Mouse (Mus musculus): ENCODE data around the gene Cabp2. TPM values are rescaled to one million over a fixed set of nuclear protein-coding genes. Genes with fewer than 3 reads are reported as not detected.

The Cabp2 gene
- polyA plus RNA-seq, 1 experiment from 2014 or later = not detected

Other genes starting within 250 kb of the Cabp2 start
- gene Chka, start 229.8 kb upstream of the Cabp2 start, polyA plus RNA-seq (2015; fragmentation: Nextera tagmentation; extraction: Ambion mirVana) = 38.2 and 44.3 TPM in 2 replicates
- 57.5 and 64.3 TPM in 2 replicates for gene Tcirg1, start 174.4 kb upstream of the Cabp2 start, polyA plus RNA-seq (2015; fragmentation: Nextera tagmentation; extraction: Ambion mirVana)
- 255 and 269 TPM in 2 replicates for gene Ndufs8, start 168.8 kb upstream of the Cabp2 start, polyA plus RNA-seq (2015; fragmentation: Nextera tagmentation; extraction: Ambion mirVana)
- gene Aldh3b1, start 151.8 kb upstream of the Cabp2 start, polyA plus RNA-seq (2015; fragmentation: Nextera tagmentation; extraction: Ambion mirVana) = 4.8 and 4.9 TPM in 2 replicates
- gene Unc93b1, start 146.4 kb upstream of the Cabp2 start, polyA plus RNA-seq (2015; fragmentation: Nextera tagmentation; extraction: Ambion mirVana) = 27.7 and 30.0 TPM in 2 replicates
- 2.8 and 3.2 TPM in 2 replicates for gene Aldh3b3, start 122.9 kb upstream of the Cabp2 start, polyA plus RNA-seq (2015; fragmentation: Nextera tagmentation; extraction: Ambion mirVana)
- 22.8 and 25.3 TPM in 2 replicates for gene Aldh3b2, start 109.2 kb upstream of the Cabp2 start, polyA plus RNA-seq (2015; fragmentation: Nextera tagmentation; extraction: Ambion mirVana)
- 5.5 and 6.0 TPM in 2 replicates for gene Acy3, start 95.0 kb upstream of the Cabp2 start, polyA plus RNA-seq (2015; fragmentation: Nextera tagmentation; extraction: Ambion mirVana)
- gene Tbx10, start 88.8 kb upstream of the Cabp2 start, polyA plus RNA-seq (2015; fragmentation: Nextera tagmentation; extraction: Ambion mirVana) = not detected in 2 replicates
- 31.0 and 35.8 TPM in 2 replicates for gene Nudt8, start 81.0 kb upstream of the Cabp2 start, polyA plus RNA-seq (2015; fragmentation: Nextera tagmentation; extraction: Ambion mirVana)
- gene Gm49405, start 81.0 kb upstream of the Cabp2 start, polyA plus RNA-seq (2015; fragmentation: Nextera tagmentation; extraction: Ambion mirVana) = 3.9 and 4.7 TPM in 2 replicates
- gene Doc2g, start 78.3 kb upstream of the Cabp2 start, polyA plus RNA-seq (2015; fragmentation: Nextera tagmentation; extraction: Ambion mirVana) = 5.4 and 5.6 TPM in 2 replicates
- gene Ndufv1, start 68.8 kb upstream of the Cabp2 start, polyA plus RNA-seq (2015; fragmentation: Nextera tagmentation; extraction: Ambion mirVana) = 190 and 202 TPM in 2 replicates
- 511 and 558 TPM in 2 replicates for gene Gstp1, start 43.6 kb upstream of the Cabp2 start, polyA plus RNA-seq (2015; fragmentation: Nextera tagmentation; extraction: Ambion mirVana)
- 3.4 and 3.7 TPM in 2 replicates for gene Gstp2, start 35.6 kb upstream of the Cabp2 start, polyA plus RNA-seq (2015; fragmentation: Nextera tagmentation; extraction: Ambion mirVana)
- 0.41 and 0.77 TPM in 2 replicates for gene Gstp3, start 22.0 kb upstream of the Cabp2 start, polyA plus RNA-seq (2015; fragmentation: Nextera tagmentation; extraction: Ambion mirVana)
- 84.6 and 92.8 TPM in 2 replicates for gene Cdk2ap2, start 15.6 kb downstream of the Cabp2 start, polyA plus RNA-seq (2015; fragmentation: Nextera tagmentation; extraction: Ambion mirVana)
- gene Pitpnm1, start 18.4 kb downstream of the Cabp2 start, polyA plus RNA-seq (2015; fragmentation: Nextera tagmentation; extraction: Ambion mirVana) = 9.7 and 10.8 TPM in 2 replicates
- gene Aip, start 44.3 kb downstream of the Cabp2 start, polyA plus RNA-seq (2015; fragmentation: Nextera tagmentation; extraction: Ambion mirVana) = 98.5 and 100 TPM in 2 replicates
- gene Gpr152, start 58.2 kb downstream of the Cabp2 start, polyA plus RNA-seq (2015; fragmentation: Nextera tagmentation; extraction: Ambion mirVana) = not detected in 2 replicates
- 0.31 and 0.37 TPM in 2 replicates for gene Cabp4, start 62.5 kb downstream of the Cabp2 start, polyA plus RNA-seq (2015; fragmentation: Nextera tagmentation; extraction: Ambion mirVana)
- gene Coro1b, start 67.0 kb downstream of the Cabp2 start, polyA plus RNA-seq (2015; fragmentation: Nextera tagmentation; extraction: Ambion mirVana) = 159 and 178 TPM in 2 replicates
- gene Ptprcap, start 72.0 kb downstream of the Cabp2 start, polyA plus RNA-seq (2015; fragmentation: Nextera tagmentation; extraction: Ambion mirVana) = 4.8 and 6.2 TPM in 2 replicates
- gene Rps6kb2, start 81.8 kb downstream of the Cabp2 start, polyA plus RNA-seq (2015; fragmentation: Nextera tagmentation; extraction: Ambion mirVana) = 66.2 and 70.4 TPM in 2 replicates
- 3.4 and 5.4 TPM in 2 replicates for gene Carns1, start 93.9 kb downstream of the Cabp2 start, polyA plus RNA-seq (2015; fragmentation: Nextera tagmentation; extraction: Ambion mirVana)
- 3.6 and 5.1 TPM in 2 replicates for gene Tbc1d10c, start 109.7 kb downstream of the Cabp2 start, polyA plus RNA-seq (2015; fragmentation: Nextera tagmentation; extraction: Ambion mirVana)
- 745 and 794 TPM in 2 replicates for gene Ppp1ca, start 110.5 kb downstream of the Cabp2 start, polyA plus RNA-seq (2015; fragmentation: Nextera tagmentation; extraction: Ambion mirVana)
- gene Rad9a, start 120.1 kb downstream of the Cabp2 start, polyA plus RNA-seq (2015; fragmentation: Nextera tagmentation; extraction: Ambion mirVana) = 33.6 and 35.0 TPM in 2 replicates
- gene Clcf1, start 132.7 kb downstream of the Cabp2 start, polyA plus RNA-seq (2015; fragmentation: Nextera tagmentation; extraction: Ambion mirVana) = 10.1 and 10.2 TPM in 2 replicates
- not detected in 2 replicates for gene AC109138.7, start 132.8 kb downstream of the Cabp2 start, polyA plus RNA-seq (2015; fragmentation: Nextera tagmentation; extraction: Ambion mirVana)
- 33.5 and 34.0 TPM in 2 replicates for gene Pold4, start 150.3 kb downstream of the Cabp2 start, polyA plus RNA-seq (2015; fragmentation: Nextera tagmentation; extraction: Ambion mirVana)
- gene Ssh3, start 187.6 kb downstream of the Cabp2 start, polyA plus RNA-seq (2015; fragmentation: Nextera tagmentation; extraction: Ambion mirVana) = 27.5 and 34.4 TPM in 2 replicates
- 13.0 and 13.7 TPM in 2 replicates for gene Ankrd13d, start 201.6 kb downstream of the Cabp2 start, polyA plus RNA-seq (2015; fragmentation: Nextera tagmentation; extraction: Ambion mirVana)
- 20.1 and 24.4 TPM in 2 replicates for gene Grk2, start 224.6 kb downstream of the Cabp2 start, polyA plus RNA-seq (2015; fragmentation: Nextera tagmentation; extraction: Ambion mirVana)